Mouse (Mus musculus) lung, adult 2 months (tissue): ENCODE results near the gene Eda2r.

Experiments used
- CTCF ChIP-seq: fragments of 200-500 bp; IDR thresholded peaks from 2 replicates; pipeline ENCODE4 v1.5.1; 2011; ENCODE audit warnings: mild to moderate bottlenecking, low read length, control low read depth; ENCODE audit not compliant: insufficient read depth
- POLR2A ChIP-seq: fragments of 200-500 bp; IDR thresholded peaks from 2 replicates; pipeline ENCODE4 v1.6.1; 2011; ENCODE audit warnings: low read depth, mild to moderate bottlenecking, control low read depth, low read length, borderline replicate concordance; ENCODE audit errors: extremely low read depth

- no peak for TF ChIP-seq CTCF
- no peak for TF ChIP-seq POLR2A
Measured at GRCm38 (mm10) chrX:97376321-97377064, 523 bp downstream of the Eda2r start.
